Mouse (Mus musculus) spleen, postnatal 14 days (tissue): ENCODE data around the gene Cct3.
"Not testable (repeated sequence)": the region's sequence is repeated elsewhere in the genome, so short reads cannot be mapped to it uniquely, and the experiment has no call there.

Source experiments
- DNase-seq, 2 experiments: peaks; one replicate each; pipeline ENCODE4 v3.0.0; 2021 to 2022; ENCODE audit warnings: low spot score in 2 of 2

The Cct3 gene

GRCm38 (mm10) chr3:88291970-88292369, 4.9 kb upstream of the Cct3 start:
- peak in 1 of 2 experiments; percentile 10 for DNase-seq

GRCm38 (mm10) chr3:88295272-88295671, 1.6 kb upstream of the Cct3 start:
- not testable (repeated sequence) for DNase-seq

- no peak for DNase-seq
Observed at GRCm38 (mm10) chr3:88296110-88296560, 781 bp upstream of the Cct3 start.

GRCm38 (mm10) chr3:88297321-88297851, 470 bp downstream of the Cct3 start:
- DNase-seq, result no peak

- DNase-seq, result no peak
Observed at GRCm38 (mm10) chr3:88299172-88299571, 2.3 kb downstream of the Cct3 start.

- peak in 1 of 2 experiments; percentile 33 for DNase-seq
Observed at GRCm38 (mm10) chr3:88324951-88325405, 28.1 kb downstream of the Cct3 start, which contains the start of gene Glmp. Gene Glmp (plus strand): TSS chr3:88325023.

- no peak for DNase-seq
Observed at GRCm38 (mm10) chr3:88328956-88329355, 32.0 kb downstream of the Cct3 start.

GRCm38 (mm10) chr3:88331282-88331681, 34.4 kb downstream of the Cct3 start:
- peak in 1 of 2 experiments; percentile 63 for DNase-seq

- no peak for DNase-seq
Observed at GRCm38 (mm10) chr3:88334029-88334658, 37.2 kb downstream of the Cct3 start.

GRCm38 (mm10) chr3:88334902-88335435, 38.1 kb downstream of the Cct3 start:
- DNase-seq, result no peak

- DNase-seq, result no peak
Observed at GRCm38 (mm10) chr3:88335436-88336053, 38.6 kb downstream of the Cct3 start.

- DNase-seq, result peak; percentile 94 to 96
Observed at GRCm38 (mm10) chr3:88336058-88337013, 39.4 kb downstream of the Cct3 start, which contains the start of the genes Tmem79 and Smg5. Gene Tmem79 (minus strand): TSS chr3:88336148. Gene Smg5 (plus strand): TSS chr3:88336260.

- DNase-seq, result no peak
Observed at GRCm38 (mm10) chr3:88337367-88338020, 40.6 kb downstream of the Cct3 start.

GRCm38 (mm10) chr3:88338316-88338715, 41.4 kb downstream of the Cct3 start:
- DNase-seq, result no peak

GRCm38 (mm10) chr3:88339006-88339405, 42.1 kb downstream of the Cct3 start:
- no peak for DNase-seq

GRCm38 (mm10) chr3:88350732-88351131, 53.8 kb downstream of the Cct3 start:
- no peak for DNase-seq

- no peak for DNase-seq
Observed at GRCm38 (mm10) chr3:88352907-88353306, 56.0 kb downstream of the Cct3 start.

GRCm38 (mm10) chr3:88354396-88355165, 57.7 kb downstream of the Cct3 start:
- no peak for DNase-seq

GRCm38 (mm10) chr3:88359584-88359983, 62.7 kb downstream of the Cct3 start:
- DNase-seq, result no peak

- DNase-seq, result no peak
Observed at GRCm38 (mm10) chr3:88359989-88360388, 63.1 kb downstream of the Cct3 start.
